Mouse (Mus musculus) lung, postnatal 4 days (tissue): ENCODE data around the gene Rab6a.
A peak's percentile ranks its signal among the peaks of the same experiment; 100 is the strongest.

Experiments used
- DNase-seq, 2 experiments: peaks; one replicate each; pipeline ENCODE4 v3.0.0; 2021

Rab6a gene

GRCm38 (mm10) chr7:100637657-100638056 is 30.4 kb downstream of the Rab6a start:
- DNase-seq: peak in 1 of 2 experiments; percentile 45

- no peak for DNase-seq
Measured at GRCm38 (mm10) chr7:100642413-100642812, 35.2 kb downstream of the Rab6a start.

GRCm38 (mm10) chr7:100645147-100645546 is 37.9 kb downstream of the Rab6a start:
- DNase-seq: peak; percentile 53 to 82

- DNase-seq: no peak
Measured at GRCm38 (mm10) chr7:100649095-100649494, 41.9 kb downstream of the Rab6a start.

- no peak for DNase-seq
Measured at GRCm38 (mm10) chr7:100649826-100650225, 42.6 kb downstream of the Rab6a start.

GRCm38 (mm10) chr7:100650421-100650820 is 43.2 kb downstream of the Rab6a start:
- DNase-seq: no peak

GRCm38 (mm10) chr7:100651011-100651410 is 43.8 kb downstream of the Rab6a start:
- DNase-seq: no peak

GRCm38 (mm10) chr7:100653480-100654266 is 46.5 kb downstream of the Rab6a start:
- DNase-seq: no peak

- DNase-seq: no peak
Measured at GRCm38 (mm10) chr7:100654441-100654840, 47.2 kb downstream of the Rab6a start.

- no peak for DNase-seq
Measured at GRCm38 (mm10) chr7:100656739-100657138, 49.5 kb downstream of the Rab6a start.

- DNase-seq: peak; percentile 81 to 83
Measured at GRCm38 (mm10) chr7:100658093-100658578, 50.9 kb downstream of the Rab6a start.

GRCm38 (mm10) chr7:100661264-100661663 is 54.1 kb downstream of the Rab6a start:
- no peak for DNase-seq

GRCm38 (mm10) chr7:100662231-100662630 is 55.0 kb downstream of the Rab6a start, which contains the start of gene Plekhb1:
Gene Plekhb1 (minus strand): TSS chr7:100662414.
- no peak for DNase-seq

GRCm38 (mm10) chr7:100663190-100663589 is 56.0 kb downstream of the Rab6a start:
- DNase-seq: peak; percentile 91 to 92

- no peak for DNase-seq
Measured at GRCm38 (mm10) chr7:100663729-100664304, 56.6 kb downstream of the Rab6a start.

- DNase-seq: no peak
Measured at GRCm38 (mm10) chr7:100670646-100671045, 63.4 kb downstream of the Rab6a start.

GRCm38 (mm10) chr7:100673452-100673851 is 66.2 kb downstream of the Rab6a start:
- no peak for DNase-seq

GRCm38 (mm10) chr7:100674941-100675340 is 67.7 kb downstream of the Rab6a start:
- no peak for DNase-seq

- no peak for DNase-seq
Measured at GRCm38 (mm10) chr7:100678052-100678451, 70.8 kb downstream of the Rab6a start.

- DNase-seq: peak; percentile 18 to 52
Measured at GRCm38 (mm10) chr7:100678948-100679880, 72.0 kb downstream of the Rab6a start.

- DNase-seq: no peak
Measured at GRCm38 (mm10) chr7:100681132-100681531, 73.9 kb downstream of the Rab6a start.

- no peak for DNase-seq
Measured at GRCm38 (mm10) chr7:100683241-100683640, 76.0 kb downstream of the Rab6a start.

- DNase-seq: no peak
Measured at GRCm38 (mm10) chr7:100684081-100684480, 76.9 kb downstream of the Rab6a start.
